Mouse (Mus musculus) heart, embryonic 10.5 days (tissue): Measurements from ENCODE around the gene Tpcn2. TPM values are rescaled to one million over a fixed set of nuclear protein-coding genes. Genes with fewer than 3 reads are reported as not detected.
A peak's percentile ranks its signal among the peaks of the same experiment; 100 is the strongest.

Experiments used
- DNase-seq: peaks from one replicate; pipeline ENCODE4 v3.0.0-alpha.2; 2017; ENCODE audit warnings: low spot score
- H3K27ac ChIP-seq: fragments of 300-500 bp; sonication (generic); 2 replicates; pipeline ENCODE4 v1.5.1; 2016; ENCODE audit warnings: mild to moderate bottlenecking
- H3K27me3 ChIP-seq: fragments of 300-500 bp; sonication (generic); 2 replicates; pipeline ENCODE4 v1.6.1; 2016; ENCODE audit warnings: mild to moderate bottlenecking; ENCODE audit not compliant: poor library complexity, insufficient read depth, severe bottlenecking
- H3K36me3 ChIP-seq: fragments of 300-500 bp; sonication (generic); 2 replicates; pipeline ENCODE4 v1.6.1; 2016; ENCODE audit warnings: mild to moderate bottlenecking, moderate library complexity
- H3K4me1 ChIP-seq: fragments of 300-500 bp; sonication (generic); 2 replicates; pipeline ENCODE4 v1.6.1; 2016; ENCODE audit warnings: mild to moderate bottlenecking
- H3K4me3 ChIP-seq: fragments of 300-500 bp; sonication (generic); 2 replicates; pipeline ENCODE4 v1.5.1; 2016; ENCODE audit warnings: mild to moderate bottlenecking, moderate library complexity
- H3K9me3 ChIP-seq: fragments of 300-500 bp; sonication (generic); 2 replicates; pipeline ENCODE4 v1.6.1; 2016; ENCODE audit warnings: mild to moderate bottlenecking, moderate library complexity
- WGBS: fragments of 180-500 bp; shearing (Covaris S2); methylation state at CpG from one replicate; pipeline ENCODE4 v1.1.7; 2016; 5-methylcytosine and 5-hydroxymethylcytosine counted together
- polyA plus RNA-seq: library from polyadenylated mRNA; unstranded; fragments of >200 nt; fragmentation: Nextera tagmentation; extraction: Ambion mirVana; gene quantifications from 2 replicates; pipeline ENCODE4 v1.2.1, GENCODE M21; 2016

The Tpcn2 gene
- polyA plus RNA-seq, 1 experiment from 2014 or later: 5.8 TPM

GRCm38 (mm10) chr7:145182388-145182787 is 101.4 kb downstream of the Tpcn2 start:
- peaks cover 6% of the 10 kb centered on the region; the same call in 1 of the 2 replicates for H3K27me3 ChIP-seq
- no peak for DNase-seq
- 48% methylated on average over 4 of the region's 4 CpGs for WGBS
- no peaks in the 10 kb centered on the region for H3K9me3 ChIP-seq
- no peak overlapping the region for H3K27ac ChIP-seq
- peaks cover 30% of the 10 kb centered on the region for H3K4me1 ChIP-seq
- H3K36me3 ChIP-seq: no peaks in the 10 kb centered on the region
- H3K4me3 ChIP-seq: no peak overlapping the region

- no peak overlapping the region for H3K4me3 ChIP-seq
- WGBS: 68% methylated on average over 11 of the region's 11 CpGs
- peaks cover 6% of the 10 kb centered on the region; the same call in 1 of the 2 replicates for H3K27me3 ChIP-seq
- no peak for DNase-seq
- no peaks in the 10 kb centered on the region for H3K36me3 ChIP-seq
- no peaks in the 10 kb centered on the region for H3K9me3 ChIP-seq
- peaks cover 37% of the 10 kb centered on the region for H3K4me1 ChIP-seq
- H3K27ac ChIP-seq: 0 out of 2 replicates have a peak overlapping the region, but pooled peaks have one; percentile 22
Observed at GRCm38 (mm10) chr7:145181376-145182034, 102.3 kb downstream of the Tpcn2 start.

GRCm38 (mm10) chr7:145179691-145180091 is 104.1 kb downstream of the Tpcn2 start:
- no peak for DNase-seq
- Histone ChIP-seq H3K27me3 (peaks cover 6% of the 10 kb centered on the region; the same call in 1 of the 2 replicates), H3K36me3 (no peaks in the 10 kb centered on the region), H3K27ac (no peak overlapping the region), H3K4me1 (peaks cover 34% of the 10 kb centered on the region), H3K9me3 (no peaks in the 10 kb centered on the region), H3K4me3 (no peak overlapping the region)
- WGBS: 48% methylated on average over 5 of the region's 5 CpGs

GRCm38 (mm10) chr7:145176750-145177589 is 106.8 kb downstream of the Tpcn2 start:
- no peaks in the 10 kb centered on the region for H3K36me3 ChIP-seq
- 65% methylated on average over 15 of the region's 15 CpGs for WGBS
- no peak overlapping the region for H3K4me3 ChIP-seq
- no peak for DNase-seq
- peak overlapping the region; percentile 72 for H3K27ac ChIP-seq
- H3K4me1 ChIP-seq: peaks cover 37% of the 10 kb centered on the region
- H3K9me3 ChIP-seq: no peaks in the 10 kb centered on the region
- peaks cover 27% of the 10 kb centered on the region; the same call in 1 of the 2 replicates for H3K27me3 ChIP-seq

- Histone ChIP-seq H3K4me3 (no peak overlapping the region), H3K27ac (no peak overlapping the region), H3K9me3 (no peaks in the 10 kb centered on the region), H3K36me3 (no peaks in the 10 kb centered on the region), H3K4me1 (peaks cover 16% of the 10 kb centered on the region), H3K27me3 (peaks cover 49% of the 10 kb centered on the region; the same call in 1 of the 2 replicates)
- 67% methylated on average over 15 of the region's 15 CpGs for WGBS
- no peak for DNase-seq
Observed at GRCm38 (mm10) chr7:145173563-145173962, 110.2 kb downstream of the Tpcn2 start.

GRCm38 (mm10) chr7:145173116-145173515 is 110.7 kb downstream of the Tpcn2 start:
- WGBS: 18% methylated on average over 12 of the region's 12 CpGs
- peaks cover 44% of the 10 kb centered on the region; the same call in 1 of the 2 replicates for H3K27me3 ChIP-seq

GRCm38 (mm10) chr7:145169703-145170102 is 114.1 kb downstream of the Tpcn2 start:
- H3K27ac ChIP-seq: no peak overlapping the region
- WGBS: 67% methylated on average over 3 of the region's 3 CpGs
- H3K4me3 ChIP-seq: no peak overlapping the region
- peaks cover 8% of the 10 kb centered on the region for H3K4me1 ChIP-seq
- no peaks in the 10 kb centered on the region for H3K9me3 ChIP-seq
- peaks cover 50% of the 10 kb centered on the region for H3K27me3 ChIP-seq
- no peak for DNase-seq
- H3K36me3 ChIP-seq: no peaks in the 10 kb centered on the region

More at GRCm38 (mm10) chr7:145173116-145173515, 110.7 kb downstream of the Tpcn2 start:
- Histone ChIP-seq H3K36me3 (no peaks in the 10 kb centered on the region), H3K9me3 (no peaks in the 10 kb centered on the region), H3K27ac (peak overlapping the region; percentile 60), H3K4me1 (peaks cover 16% of the 10 kb centered on the region), H3K4me3 (no peak overlapping the region)
- DNase-seq: no peak

- H3K4me1 ChIP-seq: peaks cover 18% of the 10 kb centered on the region
- H3K9me3 ChIP-seq: no peaks in the 10 kb centered on the region
- 52% methylated on average over 13 of the region's 13 CpGs for WGBS
- H3K27me3 ChIP-seq: peaks cover 15% of the 10 kb centered on the region; the same call in 1 of the 2 replicates
- no peak for DNase-seq
- peak overlapping the region; percentile 79 for H3K27ac ChIP-seq
- H3K4me3 ChIP-seq: no peak overlapping the region
- H3K36me3 ChIP-seq: no peaks in the 10 kb centered on the region
Observed at GRCm38 (mm10) chr7:145159283-145160240, 124.2 kb downstream of the Tpcn2 start.

GRCm38 (mm10) chr7:145155666-145156065 is 128.1 kb downstream of the Tpcn2 start:
- H3K9me3 ChIP-seq: no peaks in the 10 kb centered on the region

GRCm38 (mm10) chr7:145154066-145154465 is 129.7 kb downstream of the Tpcn2 start:
- no peaks in the 10 kb centered on the region for H3K36me3 ChIP-seq
- H3K4me1 ChIP-seq: peaks cover 4% of the 10 kb centered on the region
- H3K27ac ChIP-seq: no peak overlapping the region
- no peak overlapping the region for H3K4me3 ChIP-seq
- no peak for DNase-seq
- peaks cover 5% of the 10 kb centered on the region; the same call in 1 of the 2 replicates for H3K27me3 ChIP-seq
- no peaks in the 10 kb centered on the region for H3K9me3 ChIP-seq
- 46% methylated on average over 1 of the region's 1 CpGs for WGBS

More at GRCm38 (mm10) chr7:145155666-145156065, 128.1 kb downstream of the Tpcn2 start:
- Histone ChIP-seq H3K36me3 (no peaks in the 10 kb centered on the region), H3K4me3 (no peak overlapping the region), H3K27me3 (no peaks in the 10 kb centered on the region), H3K4me1 (peaks cover 18% of the 10 kb centered on the region), H3K27ac (no peak overlapping the region)
- DNase-seq: no peak
- 72% methylated on average over 4 of the region's 4 CpGs for WGBS

- 71% methylated on average over 3 of the region's 3 CpGs for WGBS
- Histone ChIP-seq H3K27me3 (peaks cover 5% of the 10 kb centered on the region; the same call in 1 of the 2 replicates), H3K9me3 (no peaks in the 10 kb centered on the region), H3K4me3 (no peak overlapping the region), H3K27ac (no peak overlapping the region), H3K4me1 (no peaks in the 10 kb centered on the region), H3K36me3 (no peaks in the 10 kb centered on the region)
- DNase-seq: no peak
Observed at GRCm38 (mm10) chr7:145151845-145152244, 132.0 kb downstream of the Tpcn2 start.

- no peak for DNase-seq
- H3K27me3 ChIP-seq: peaks cover 5% of the 10 kb centered on the region; the same call in 1 of the 2 replicates
- H3K4me1 ChIP-seq: no peaks in the 10 kb centered on the region
- H3K4me3 ChIP-seq: no peak overlapping the region
- H3K27ac ChIP-seq: no peak overlapping the region
- H3K9me3 ChIP-seq: no peaks in the 10 kb centered on the region
- no peaks in the 10 kb centered on the region for H3K36me3 ChIP-seq
- WGBS: 88% methylated on average over 4 of the region's 4 CpGs
Observed at GRCm38 (mm10) chr7:145148902-145149301, 134.9 kb downstream of the Tpcn2 start.
